Mouse (Mus musculus) 3T3-L1 (cell line): Measurements from ENCODE around the gene Sufu.

ENCODE experiments used
- DNase-seq: peaks from one replicate; pipeline ENCODE4 v3.0.0-alpha.2; 2015; ENCODE audit warnings: low read depth, low spot score

The Sufu gene

DNA sequence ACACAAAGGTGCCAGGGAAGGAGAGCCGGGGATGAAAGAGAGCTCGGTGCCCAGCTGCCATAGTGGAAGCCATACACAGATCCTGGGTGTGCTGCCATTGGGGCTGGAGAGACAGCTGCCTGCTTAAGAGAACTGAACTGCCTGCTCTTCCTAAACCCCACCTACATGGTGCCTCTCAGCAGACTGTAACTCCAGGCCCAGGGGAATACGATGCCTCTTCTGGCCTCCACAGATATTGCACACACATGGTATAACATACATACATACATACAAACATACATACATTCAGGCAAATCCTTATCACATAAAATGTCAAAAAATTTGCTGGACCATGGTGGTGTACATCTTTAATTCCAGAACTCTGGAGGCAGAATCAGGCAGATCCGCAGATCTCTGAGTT, 66.8 kb downstream of the Sufu start:
- no peak for DNase-seq

DNA sequence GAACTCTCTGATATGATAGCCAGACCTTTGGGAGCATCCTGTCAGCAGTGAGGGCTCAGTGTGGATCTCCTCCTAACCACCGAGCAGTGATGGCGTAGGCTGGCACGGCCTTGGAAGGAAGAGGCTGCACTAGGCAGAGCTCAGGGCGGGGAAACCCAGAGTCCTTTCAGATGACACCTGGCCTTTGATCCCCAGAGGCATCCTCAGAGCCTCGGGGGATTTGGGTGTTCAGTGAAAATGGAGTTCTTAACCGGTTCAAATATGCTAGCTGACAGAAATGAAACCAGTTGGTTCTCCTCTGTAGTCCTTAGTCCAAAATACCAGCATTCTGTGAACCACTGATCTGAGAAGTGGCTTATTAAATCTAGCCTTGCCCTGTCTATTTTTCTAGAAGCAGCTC, 69.5 kb downstream of the Sufu start:
- no peak for DNase-seq

GRCm38 (mm10) chr19:46467051-46467503, 70.4 kb downstream of the Sufu start:
- no peak for DNase-seq

DNA sequence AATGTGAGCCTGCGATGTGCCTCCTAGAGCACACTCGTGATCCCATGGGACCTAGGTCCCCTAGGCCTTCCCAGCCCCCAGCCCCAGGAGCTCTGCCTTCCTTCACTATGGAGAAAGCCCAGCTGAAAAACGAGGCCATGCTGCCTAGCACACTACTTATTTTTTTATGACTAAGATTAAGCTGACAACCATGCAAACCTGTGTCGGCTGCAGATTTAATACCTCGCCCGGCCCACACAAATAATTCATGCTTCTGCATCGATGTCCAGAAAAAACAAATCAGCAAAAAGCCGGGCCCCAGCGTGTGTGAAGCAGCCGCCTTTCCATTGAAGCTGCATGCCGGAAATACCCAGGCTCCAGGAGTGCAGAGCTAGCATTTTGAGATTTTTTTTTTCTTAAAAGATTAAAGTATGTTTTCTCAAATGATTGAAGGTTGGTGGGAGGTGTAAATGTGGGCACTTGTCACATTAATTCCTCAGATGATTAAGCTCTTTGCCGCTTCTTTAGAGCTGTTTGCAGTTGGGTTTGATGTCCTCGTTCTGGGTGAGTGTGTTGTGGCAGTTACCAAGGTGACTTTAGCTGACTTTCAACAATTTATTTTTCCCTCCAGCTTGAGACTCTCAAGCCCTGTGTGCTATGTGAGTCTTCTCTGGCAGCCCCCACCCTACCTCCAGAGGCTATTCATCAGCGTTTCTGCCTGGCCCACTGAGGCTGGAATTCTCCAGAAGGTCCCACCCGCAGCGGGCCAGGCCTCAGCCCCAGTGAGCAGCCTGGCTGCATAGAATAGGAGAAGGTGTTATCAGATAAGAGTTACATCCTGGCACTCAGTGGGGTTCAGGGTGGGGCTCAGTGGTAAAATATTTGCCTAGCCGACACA, 73.9 kb downstream of the Sufu start:
- no peak for DNase-seq

DNA sequence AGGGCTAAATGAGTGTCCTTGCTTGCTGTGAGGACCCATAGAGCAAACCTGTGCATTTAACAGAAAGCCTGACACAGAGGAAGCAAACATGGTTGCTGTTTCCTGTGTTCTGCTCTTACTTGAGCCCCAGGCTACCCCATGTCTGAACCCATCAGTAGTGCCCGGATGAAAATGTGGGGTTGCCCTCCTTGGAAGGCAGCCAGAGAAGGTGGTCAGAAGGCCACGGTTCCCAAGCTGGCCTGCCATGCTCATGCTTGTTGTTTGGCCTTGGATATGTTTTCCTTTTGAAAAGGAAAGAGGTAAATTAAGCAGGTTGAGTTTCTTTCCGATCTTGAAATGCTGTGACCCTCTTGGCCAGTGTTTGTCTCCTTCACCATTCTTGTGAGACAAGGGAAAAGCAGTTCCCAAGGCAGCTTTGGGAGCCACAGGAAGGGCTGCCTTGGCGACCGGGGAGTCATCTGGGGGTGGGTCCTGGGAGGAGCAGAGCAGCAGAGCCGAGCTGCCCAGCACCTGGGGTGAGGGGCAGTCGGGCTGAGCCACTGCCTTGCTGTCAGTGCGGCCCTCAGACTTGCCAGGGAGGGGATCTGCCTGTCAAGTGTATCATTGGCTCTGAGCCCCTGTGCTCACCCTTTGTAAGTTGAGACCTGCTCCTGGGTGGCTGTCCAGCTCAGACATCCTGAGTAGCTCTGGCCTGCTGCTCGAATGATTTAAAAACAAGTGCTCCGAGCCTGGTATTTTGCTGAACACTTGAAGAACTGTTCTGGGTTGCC, 74.8 kb downstream of the Sufu start:
- DNase-seq: peak; percentile 24

DNA sequence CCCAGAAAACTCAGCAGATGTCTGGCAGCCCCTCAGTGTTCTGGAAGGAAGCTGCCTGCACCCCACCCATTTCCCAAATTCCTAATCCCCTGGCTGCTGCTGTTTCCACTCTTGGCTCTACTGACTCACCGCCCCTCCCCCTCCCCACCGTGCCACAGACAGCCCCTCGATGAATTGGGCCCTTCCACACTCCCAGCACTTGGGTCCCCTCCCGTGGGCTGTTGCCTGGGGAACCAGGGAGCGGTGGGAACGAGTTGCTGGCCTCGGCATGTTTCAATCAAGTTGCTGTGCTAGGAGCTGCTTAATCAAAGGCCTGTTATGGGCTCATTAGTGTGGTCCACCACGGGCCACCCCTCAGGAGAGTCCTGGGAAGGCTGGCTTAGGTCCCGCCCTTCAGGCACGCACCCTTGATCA, 80.7 kb downstream of the Sufu start:
- DNase-seq: no peak

GRCm38 (mm10) chr19:46478242-46478641, 81.5 kb downstream of the Sufu start:
- peak; percentile 91 for DNase-seq

DNA sequence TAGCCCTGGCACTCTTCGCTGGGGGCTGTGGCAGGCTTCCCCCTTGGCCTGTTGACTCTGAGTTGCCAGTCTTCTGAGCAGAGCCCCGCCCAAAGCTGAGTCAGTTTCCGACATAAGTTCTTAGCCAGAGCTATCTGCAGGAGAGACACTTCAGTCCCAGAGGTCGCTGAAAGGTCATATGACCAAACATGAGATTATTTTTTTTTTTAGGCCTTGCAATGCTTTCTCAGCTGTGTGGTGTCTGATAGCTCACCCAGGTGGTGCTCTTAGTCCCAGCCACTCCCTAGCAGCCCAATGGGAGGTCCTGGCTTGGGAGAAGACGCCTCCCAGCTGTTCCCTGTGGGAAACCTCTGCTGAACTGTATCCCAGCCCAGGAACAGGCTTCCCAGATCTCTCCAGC, 82.1 kb downstream of the Sufu start:
- peak; percentile 98 for DNase-seq

- no peak for DNase-seq
These were observed 82.8 kb downstream of the Sufu start for GRCm38 (mm10) chr19:46479306-46480075.

- peak; percentile 17 for DNase-seq
These were observed 84.1 kb downstream of the Sufu start for GRCm38 (mm10) chr19:46480624-46481345.

- DNase-seq: no peak
These were observed 84.7 kb downstream of the Sufu start for GRCm38 (mm10) chr19:46481352-46481751.

DNA sequence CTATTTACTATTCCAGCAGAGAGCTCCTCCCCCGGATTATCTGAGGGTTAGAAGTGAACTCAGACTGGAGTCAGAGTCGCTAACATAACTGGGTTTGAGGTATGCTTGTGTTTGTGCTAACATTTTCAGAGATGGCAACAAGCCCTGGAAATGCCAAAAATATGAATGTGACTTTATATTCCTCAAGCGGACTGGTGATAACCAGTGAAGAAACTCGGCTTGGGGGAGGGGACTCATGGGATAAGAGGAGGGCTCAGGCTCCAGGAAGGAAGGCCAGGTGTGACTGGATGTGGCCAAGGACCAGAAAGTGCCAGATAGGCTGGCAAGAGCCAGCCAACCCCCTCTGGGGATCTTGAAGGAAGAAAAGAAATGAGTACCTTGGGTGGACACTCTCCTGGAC, 85.1 kb downstream of the Sufu start:
- DNase-seq: peak; percentile 77

DNA sequence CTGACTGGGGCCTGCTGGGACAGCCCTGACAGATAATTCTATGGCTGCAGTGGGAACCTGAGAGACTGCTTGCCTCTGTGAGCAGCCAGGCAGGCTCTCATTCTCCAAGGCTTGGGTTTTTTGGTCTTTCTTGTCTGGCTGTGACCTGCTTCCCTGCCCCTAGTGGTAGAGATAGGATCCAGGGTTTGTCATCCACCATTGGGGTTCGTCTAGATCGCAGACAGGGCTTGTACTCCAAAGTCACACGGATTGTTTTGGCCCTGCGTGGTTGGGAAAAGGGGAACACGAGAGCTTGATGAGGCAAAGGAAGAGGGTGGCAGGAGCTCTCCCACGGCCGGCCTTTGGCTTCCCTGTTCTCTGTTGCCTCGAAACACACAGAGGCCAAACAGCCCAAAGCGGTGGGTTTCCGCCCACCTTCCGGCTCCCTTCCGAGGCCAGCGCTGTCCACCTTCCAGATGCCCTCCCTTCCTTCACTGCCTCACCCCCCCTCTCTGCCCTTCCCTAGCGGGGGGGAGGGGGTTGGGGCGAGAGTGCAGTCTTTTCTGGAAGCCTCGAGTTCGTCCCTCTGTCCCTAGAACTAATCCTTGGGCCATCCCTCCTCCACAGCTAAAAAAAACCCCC, 86.3 kb downstream of the Sufu start:
- DNase-seq: peak; percentile 34

DNA sequence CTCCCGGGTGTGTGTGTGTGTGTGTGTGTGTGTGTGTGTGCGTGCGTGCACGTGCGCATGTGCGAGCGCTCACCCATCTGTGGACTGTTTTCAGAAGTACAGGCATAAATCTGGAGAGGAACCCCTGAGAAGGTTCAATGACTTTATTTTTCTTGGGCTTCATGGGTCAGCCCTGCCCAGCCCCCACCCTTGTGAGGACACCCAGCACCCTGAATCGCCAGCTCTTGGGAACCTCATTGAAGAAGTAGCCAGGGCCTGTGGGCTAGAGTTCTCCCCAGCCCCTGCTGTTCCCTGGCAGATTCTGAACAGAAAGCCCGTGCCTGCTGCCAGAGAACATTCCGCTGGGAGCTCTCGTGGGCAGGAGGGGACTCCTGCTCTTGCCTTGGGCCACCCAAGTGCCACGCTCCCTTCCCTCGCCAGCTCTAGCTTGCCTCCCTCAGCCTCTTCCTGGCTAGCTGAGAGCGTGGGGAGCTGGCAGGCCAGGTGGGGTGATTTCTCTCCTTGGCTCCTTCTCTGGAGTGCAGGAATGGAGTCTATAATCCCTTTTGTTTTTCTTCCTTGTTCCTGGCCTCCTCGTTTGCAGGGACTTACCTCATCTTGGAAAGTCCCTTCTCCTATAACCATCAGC, 87.1 kb downstream of the Sufu start:
- peak; percentile 75 for DNase-seq

- DNase-seq: peak; percentile 85
These were observed 87.8 kb downstream of the Sufu start for GRCm38 (mm10) chr19:46484518-46484917.

- DNase-seq: no peak
These were observed 89.2 kb downstream of the Sufu start for GRCm38 (mm10) chr19:46485847-46486246.

- no peak for DNase-seq
These were observed 90.0 kb downstream of the Sufu start for GRCm38 (mm10) chr19:46486709-46487108.

DNA sequence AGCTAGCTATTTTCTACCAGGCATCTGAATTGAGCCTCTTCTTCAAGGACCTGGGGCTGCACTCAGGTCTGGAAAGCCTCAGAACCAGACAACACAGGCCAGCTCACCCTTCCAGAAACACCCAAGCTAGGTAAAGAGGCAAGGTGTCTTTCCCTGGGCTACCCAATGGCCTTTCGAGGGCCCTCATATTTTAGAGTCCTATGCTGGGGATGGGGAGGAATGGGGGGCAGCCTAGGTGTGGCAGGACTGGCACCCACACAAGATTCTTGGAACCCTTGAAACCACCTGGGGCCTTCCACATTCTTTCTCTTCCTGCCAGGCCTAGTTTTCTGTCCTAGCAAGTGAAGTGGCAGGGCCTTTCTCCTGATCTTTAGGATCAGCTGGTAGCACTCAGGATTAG, 92.8 kb downstream of the Sufu start:
- no peak for DNase-seq

- DNase-seq: peak; percentile 87
These were observed 93.9 kb downstream of the Sufu start for GRCm38 (mm10) chr19:46490634-46491033.

- DNase-seq: no peak
These were observed 98.4 kb downstream of the Sufu start for GRCm38 (mm10) chr19:46495136-46495535.
